Mouse (Mus musculus) brown adipose tissue, adult 24 weeks (tissue): ENCODE data around the gene Pbx1. TPM values are rescaled to one million over a fixed set of nuclear protein-coding genes. Genes with fewer than 3 reads are reported as not detected.

Experiments used
- H3K27ac ChIP-seq: fragments of 200-500 bp; replicated peaks from 2 replicates; pipeline ENCODE4 v1.5.1; 2012; ENCODE audit warnings: low read depth, mild to moderate bottlenecking, low read length
- H3K4me1 ChIP-seq: fragments of 200-500 bp; 2 replicates; pipeline ENCODE4 v1.6.1; 2012; ENCODE audit warnings: low read length, mixed read lengths; ENCODE audit not compliant: control insufficient read depth, insufficient read depth, insufficient read length
- H3K4me3 ChIP-seq: fragments of 200-500 bp; 2 replicates; pipeline ENCODE4 v1.5.1; 2012; ENCODE audit warnings: low read depth, mild to moderate bottlenecking, low read length, moderate library complexity; ENCODE audit not compliant: insufficient read depth
- polyA plus RNA-seq: library from polyadenylated mRNA; stranded (reverse); fragments of >200 nt; gene quantifications from 2 replicates; pipeline ENCODE4 v1.2.4, GENCODE M21; 2012; ENCODE audit not compliant: missing spikeins, insufficient read depth, insufficient read length

The Pbx1 gene
- polyA plus RNA-seq, 1 experiment = 15.1 TPM

DNA sequence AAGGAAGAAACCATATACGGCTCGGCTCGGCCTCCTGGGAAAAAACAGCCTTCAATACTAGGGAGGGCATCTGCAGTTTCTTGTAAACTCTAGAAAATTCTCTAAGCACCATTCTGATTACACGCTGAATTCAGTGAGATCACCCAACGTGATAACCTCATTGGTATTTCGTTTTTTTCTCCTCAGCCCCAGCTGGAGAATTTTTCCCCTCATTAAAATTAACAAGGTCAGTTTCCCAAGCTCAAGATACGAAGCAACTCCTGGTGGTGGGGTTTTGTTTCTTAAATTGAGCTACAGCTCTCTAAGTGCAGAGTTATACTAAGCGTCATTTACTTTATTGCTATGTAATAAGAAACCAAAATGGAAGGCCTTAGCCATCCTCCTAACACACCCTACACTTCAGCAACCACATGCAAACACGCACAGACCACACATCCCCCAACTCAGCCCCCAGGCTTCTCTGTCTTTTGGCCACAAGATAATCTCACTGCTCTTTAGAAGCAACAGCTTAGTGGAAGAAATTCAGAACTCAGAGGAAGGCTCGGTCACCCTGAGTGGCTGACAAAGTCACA is 76.0 kb downstream of the Pbx1 start:
- peaks cover 10% of the 10 kb centered on the region; the same call in 1 of the 2 replicates for H3K4me1 ChIP-seq
- H3K27ac ChIP-seq = no peak overlapping the region
- no peak overlapping the region for H3K4me3 ChIP-seq

DNA sequence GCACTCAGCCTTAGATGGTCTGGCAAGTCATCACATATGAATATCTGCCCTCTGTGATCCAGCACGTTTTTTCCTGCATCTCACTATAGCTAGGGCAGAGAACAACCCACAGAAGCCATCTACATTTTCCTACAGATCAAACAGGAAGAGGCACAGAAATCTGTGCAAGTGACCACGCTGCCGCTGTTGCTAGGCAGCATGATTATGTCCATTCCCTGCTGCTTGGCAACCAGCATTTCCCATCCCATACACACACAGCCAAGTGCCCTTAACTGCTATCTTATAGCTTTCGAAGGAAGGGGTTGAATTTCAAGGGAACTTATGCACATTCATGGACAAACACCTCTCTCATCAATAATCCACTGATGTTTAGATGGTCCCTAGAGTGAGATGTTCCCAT is 77.1 kb downstream of the Pbx1 start:
- Histone ChIP-seq H3K27ac (no peak overlapping the region), H3K4me1 (peaks cover 10% of the 10 kb centered on the region; the same call in 1 of the 2 replicates), H3K4me3 (no peak overlapping the region)

DNA sequence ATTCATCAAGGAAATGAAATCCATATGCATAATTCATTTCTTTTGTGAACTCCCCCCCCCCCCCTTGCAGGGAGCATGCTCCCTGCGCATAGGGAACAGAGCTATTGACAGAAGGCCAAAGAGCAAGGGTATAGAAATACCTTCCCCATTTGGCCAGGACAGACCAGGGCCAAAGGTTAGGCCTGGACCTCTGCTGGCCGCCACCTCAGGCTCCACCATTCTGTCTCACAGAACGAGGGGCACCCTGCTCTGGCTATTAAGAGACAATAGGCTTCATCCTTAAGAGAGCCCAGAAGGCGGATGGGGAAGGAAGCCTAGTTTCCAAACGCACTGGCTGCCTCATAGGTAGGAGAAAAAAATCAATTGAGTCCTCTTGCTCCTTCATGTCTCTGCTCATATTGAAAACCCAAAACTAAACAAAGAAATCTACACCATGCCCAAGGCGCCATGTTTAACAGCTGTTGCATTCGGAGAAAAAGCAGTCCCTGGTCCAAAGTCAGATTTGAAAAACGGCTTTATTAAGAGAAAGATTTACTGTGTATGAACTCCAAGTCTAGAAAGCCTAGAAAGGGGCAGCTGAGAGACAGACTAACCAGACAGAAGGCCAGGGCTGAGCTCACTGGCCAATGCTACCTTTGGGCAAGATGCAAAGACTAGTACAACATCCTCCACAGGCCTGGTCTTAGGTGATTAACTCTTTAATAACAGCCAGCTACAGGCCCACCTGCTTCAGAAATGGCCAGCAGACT is 83.9 kb downstream of the Pbx1 start:
- Histone ChIP-seq H3K4me3 (no peak overlapping the region), H3K4me1 (0 out of 2 replicates have a peak, but pooled peaks cover 5% of the 10 kb centered on the region), H3K27ac (no peak overlapping the region)

- Histone ChIP-seq H3K4me1 (no peaks in the 10 kb centered on the region), H3K27ac (no peak overlapping the region), H3K4me3 (no peak overlapping the region)
Observed at GRCm38 (mm10) chr1:168344918-168345317, 87.2 kb downstream of the Pbx1 start.

GRCm38 (mm10) chr1:168344262-168344661 is 87.8 kb downstream of the Pbx1 start:
- no peak overlapping the region for H3K4me3 ChIP-seq
- H3K27ac ChIP-seq = no peak overlapping the region
- H3K4me1 ChIP-seq = no peaks in the 10 kb centered on the region

- H3K4me3 ChIP-seq = no peak overlapping the region
- H3K4me1 ChIP-seq = no peaks in the 10 kb centered on the region
- no peak overlapping the region for H3K27ac ChIP-seq
Observed at GRCm38 (mm10) chr1:168342269-168342668, 89.8 kb downstream of the Pbx1 start.

DNA sequence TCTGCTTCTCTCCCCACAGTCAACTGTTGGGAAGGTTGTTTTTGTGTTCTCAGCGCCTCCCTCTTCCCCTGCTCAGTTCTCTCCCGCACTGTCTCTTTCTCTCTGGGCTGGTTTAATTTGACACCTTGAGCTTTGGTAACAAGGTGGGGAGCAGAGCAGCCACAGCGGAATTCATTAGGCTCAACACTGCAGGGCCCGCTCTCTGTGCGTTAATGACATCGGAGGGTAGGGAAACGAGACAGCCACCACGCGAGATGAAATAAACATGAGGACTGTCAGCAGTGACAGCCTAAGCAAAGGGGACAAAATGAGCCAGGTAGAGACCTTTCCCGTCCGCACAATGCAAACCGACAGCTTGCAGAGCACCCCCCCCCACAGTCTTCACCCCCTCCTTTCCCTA is 90.2 kb downstream of the Pbx1 start:
- Histone ChIP-seq H3K4me1 (no peaks in the 10 kb centered on the region), H3K27ac (no peak overlapping the region), H3K4me3 (no peak overlapping the region)

DNA sequence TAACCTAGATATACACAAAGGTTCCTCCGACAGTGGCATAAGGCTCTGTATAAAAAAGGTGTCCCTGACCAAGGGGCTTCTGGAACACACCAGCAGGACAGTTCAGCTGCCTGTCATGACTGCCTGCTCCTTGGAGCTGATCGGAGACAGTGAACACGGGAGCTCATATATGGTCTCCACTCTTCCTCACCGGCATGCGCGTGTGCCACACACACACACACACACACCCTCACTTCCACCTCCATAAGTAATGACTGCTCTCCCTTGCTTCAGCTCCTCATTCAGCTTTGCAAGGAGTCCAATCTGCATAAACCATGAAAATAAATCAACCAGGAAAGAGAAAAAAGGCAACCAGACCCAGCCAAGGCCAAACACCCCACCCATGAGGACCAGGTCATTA is 90.7 kb downstream of the Pbx1 start:
- Histone ChIP-seq H3K27ac (no peak overlapping the region), H3K4me1 (no peaks in the 10 kb centered on the region), H3K4me3 (no peak overlapping the region)

DNA sequence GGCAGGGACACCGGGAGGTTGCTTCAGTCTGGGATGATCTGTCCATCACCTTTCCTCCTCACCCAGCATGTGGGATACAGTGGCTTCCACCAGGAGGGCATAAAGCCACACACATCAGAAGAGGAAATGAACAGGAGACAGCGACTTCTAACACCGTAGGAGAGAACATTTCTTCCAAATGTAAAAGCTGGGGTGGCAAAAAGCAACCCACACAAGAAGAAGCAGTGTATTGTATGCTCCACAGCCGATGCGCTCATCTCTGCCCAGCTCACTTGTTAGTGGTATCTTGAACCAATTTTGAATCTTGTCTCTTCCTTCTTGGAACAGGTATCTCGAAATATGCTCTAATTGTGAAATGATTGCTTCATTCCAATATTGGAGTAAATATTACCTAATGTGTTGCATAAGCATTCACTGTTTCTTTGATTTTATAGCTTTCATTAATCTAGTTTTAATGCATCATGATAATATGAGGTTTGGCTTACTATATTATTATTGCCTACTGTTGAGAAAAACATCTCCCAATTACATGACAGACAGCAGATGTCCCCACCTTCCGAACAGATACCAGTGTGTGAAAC is 95.7 kb downstream of the Pbx1 start:
- no peak overlapping the region for H3K4me3 ChIP-seq
- H3K4me1 ChIP-seq = no peaks in the 10 kb centered on the region
- H3K27ac ChIP-seq = no peak overlapping the region

DNA sequence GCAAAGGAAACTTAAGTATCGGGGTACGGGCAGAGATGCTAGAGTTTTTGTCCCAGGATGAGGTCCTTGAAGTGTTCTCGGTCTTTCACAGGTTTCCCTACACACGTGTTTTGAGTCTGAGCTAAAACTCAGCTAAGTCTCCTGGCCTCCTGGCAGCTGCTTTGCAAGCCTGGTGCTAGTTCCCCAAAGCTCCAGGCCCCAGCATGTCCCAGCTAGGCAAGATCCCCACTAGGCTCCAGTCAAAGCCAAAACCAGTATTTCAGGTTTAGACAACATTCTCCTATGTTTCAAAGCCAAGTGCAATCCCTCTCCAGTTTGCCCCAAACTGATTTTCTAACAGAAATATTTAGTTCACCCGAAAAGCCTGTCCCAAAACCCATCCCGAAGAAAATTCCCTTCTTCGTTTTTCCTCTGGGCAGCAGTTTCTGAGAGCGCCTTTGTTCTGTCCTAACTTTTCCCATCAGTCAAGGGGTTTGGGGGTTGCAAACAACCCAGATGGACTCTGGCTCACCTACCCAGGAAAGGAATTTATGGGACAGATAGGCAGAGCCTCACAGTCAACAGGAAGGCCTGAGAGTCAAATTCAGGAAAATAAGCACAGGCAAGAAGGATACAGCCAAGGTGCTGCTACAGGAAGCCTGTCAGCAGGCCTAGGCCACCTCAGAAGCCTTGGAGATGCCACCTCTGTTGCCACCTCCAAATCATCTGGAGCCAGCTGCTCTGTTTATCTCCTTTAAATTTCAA is 97.1 kb downstream of the Pbx1 start:
- H3K4me3 ChIP-seq = no peak overlapping the region
- H3K4me1 ChIP-seq = no peaks in the 10 kb centered on the region
- H3K27ac ChIP-seq = no peak overlapping the region

- H3K4me3 ChIP-seq = no peak overlapping the region
- no peaks in the 10 kb centered on the region for H3K4me1 ChIP-seq
- H3K27ac ChIP-seq = no peak overlapping the region
Observed at GRCm38 (mm10) chr1:168332056-168332455, 100.0 kb downstream of the Pbx1 start.

DNA sequence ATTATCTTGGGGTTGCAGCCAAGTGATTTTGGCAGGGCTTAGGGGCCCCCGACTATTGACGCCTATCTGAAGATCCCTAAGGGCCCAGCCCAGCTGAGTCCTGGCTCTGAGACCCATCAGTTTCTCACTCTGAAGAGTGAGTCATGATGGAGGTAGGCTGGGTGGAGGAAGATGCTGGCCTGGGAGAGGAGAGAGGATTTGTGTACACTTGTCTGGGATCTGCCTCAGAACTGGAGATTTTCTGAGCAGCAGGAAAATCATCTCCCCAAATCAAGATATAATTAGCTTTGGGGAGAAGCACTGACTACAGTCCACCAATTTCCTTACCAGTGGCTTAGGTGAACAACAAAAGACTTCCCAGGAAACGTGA is 103.8 kb downstream of the Pbx1 start:
- H3K4me3 ChIP-seq = no peak overlapping the region
- H3K27ac ChIP-seq = no peak overlapping the region
- no peaks in the 10 kb centered on the region; the same call in 1 of the 2 replicates for H3K4me1 ChIP-seq

GRCm38 (mm10) chr1:168327405-168328235 is 104.5 kb downstream of the Pbx1 start:
- no peaks in the 10 kb centered on the region; the same call in 1 of the 2 replicates for H3K4me1 ChIP-seq

GRCm38 (mm10) chr1:168325786-168326185 is 106.3 kb downstream of the Pbx1 start:
- H3K4me1 ChIP-seq = no peaks in the 10 kb centered on the region; the same call in 1 of the 2 replicates
- H3K4me3 ChIP-seq = no peak overlapping the region
- no peak overlapping the region for H3K27ac ChIP-seq

More at GRCm38 (mm10) chr1:168327405-168328235, 104.5 kb downstream of the Pbx1 start:
- no peak overlapping the region for H3K27ac ChIP-seq
- no peak overlapping the region for H3K4me3 ChIP-seq
